Mouse (Mus musculus): Measurements from ENCODE around the gene Hoxa9. TPM values are rescaled to one million over a fixed set of nuclear protein-coding genes. Genes with fewer than 3 reads are reported as not detected.

Gene Hoxa9
- polyA plus RNA-seq, 1 experiment, result 17.7 TPM

GRCm38 (mm10) chr6:52190906-52191810, 39.7 kb downstream of the Hoxa9 start, which contains the start of gene Hoxa4:
TSS of gene Hoxa4 (minus strand) at chr6:52191753.
- H3K27me3 ChIP-seq (ENCODE audit: control insufficient read depth, insufficient read depth, insufficient read length), result no peaks in the 10 kb centered on the region
- no peaks in the 10 kb centered on the region for H3K36me3 ChIP-seq (ENCODE audit: control insufficient read depth, insufficient read depth)
- H3K4me3 ChIP-seq, result peak within 1 kb of the TSS; percentile 47
- TF ChIP-seq MYOD1 (IDR thresholded peaks at IDR 0.05; ENCODE audit: control insufficient read depth in 1 of 3, insufficient read length in 2 of 3, low read depth in 2 of 3), result no peak
- peak within 1 kb of the TSS; percentile 0 for H3ac ChIP-seq (ENCODE audit: control insufficient read depth, insufficient read length)
- peaks cover 4% of the 10 kb centered on the region for H3K79me2 ChIP-seq (ENCODE audit: control insufficient read depth, insufficient read depth)
- H3K4me2 ChIP-seq (ENCODE audit: low read depth), result peak within 1 kb of the TSS; percentile 84

- Histone ChIP-seq H3K4me2 (ENCODE audit: low read depth) (peak overlapping the region; percentile 12), H3K4me3 (no peak overlapping the region)
Observed at GRCm38 (mm10) chr6:52190410-52190809, 40.5 kb downstream of the Hoxa9 start.

GRCm38 (mm10) chr6:52189909-52190308, 41.0 kb downstream of the Hoxa9 start:
- peaks cover 4% of the 10 kb centered on the region for H3K79me2 ChIP-seq (ENCODE audit: control insufficient read depth, insufficient read depth)
- no peak overlapping the region for H3K4me2 ChIP-seq (ENCODE audit: low read depth)
- no peak for TF ChIP-seq POLR2A (IDR thresholded peaks at IDR 0.05; ENCODE audit: insufficient read length, low read depth)
- TF ChIP-seq POLR2AphosphoS2 (IDR thresholded peaks at IDR 0.05; ENCODE audit: insufficient read length, low read depth), result no peak
- TF ChIP-seq TCF3 (IDR thresholded peaks at IDR 0.05; ENCODE audit: insufficient read length, low read depth), result no peak
- TF ChIP-seq MYOD1 (IDR thresholded peaks at IDR 0.05; ENCODE audit: control insufficient read depth in 1 of 3, insufficient read length in 2 of 3, low read depth in 2 of 3), result no peak
- no peak for TF ChIP-seq CEBPB (IDR thresholded peaks at IDR 0.05; ENCODE audit: insufficient read depth, poor library complexity, severe bottlenecking)
- TF ChIP-seq MYOG (IDR thresholded peaks at IDR 0.05; ENCODE audit: control insufficient read depth in 1 of 3, insufficient read depth in 1 of 3, insufficient read length in 2 of 3, low read depth in 2 of 3), result no peak
- no peak for TF ChIP-seq E2F4 (IDR thresholded peaks at IDR 0.05; ENCODE audit: insufficient read depth)
- no peak for TF ChIP-seq MAX (IDR thresholded peaks at IDR 0.05; ENCODE audit: low read depth)
- no peak for TF ChIP-seq SRF (IDR thresholded peaks at IDR 0.05; ENCODE audit: control insufficient read depth, insufficient read length, low read depth)
- TF ChIP-seq REST (IDR thresholded peaks at IDR 0.05; ENCODE audit: insufficient read depth, insufficient read length), result no peak
- TF ChIP-seq TCF12 (IDR thresholded peaks at IDR 0.05; ENCODE audit: insufficient read depth, poor library complexity, severe bottlenecking), result no peak
- TF ChIP-seq USF1 (IDR thresholded peaks at IDR 0.05; ENCODE audit: low read depth), result no peak
- H3K4me3 ChIP-seq, result no peak overlapping the region
- H3ac ChIP-seq (ENCODE audit: control insufficient read depth, insufficient read length), result no peak overlapping the region
- no peaks in the 10 kb centered on the region for H3K36me3 ChIP-seq (ENCODE audit: control insufficient read depth, insufficient read depth)
- H3K27me3 ChIP-seq (ENCODE audit: control insufficient read depth, insufficient read depth, insufficient read length), result no peaks in the 10 kb centered on the region

More at GRCm38 (mm10) chr6:52190410-52190809, 40.5 kb downstream of the Hoxa9 start:
- H3ac ChIP-seq (ENCODE audit: control insufficient read depth, insufficient read length), result no peak overlapping the region
- H3K36me3 ChIP-seq (ENCODE audit: control insufficient read depth, insufficient read depth), result no peaks in the 10 kb centered on the region
- no peaks in the 10 kb centered on the region for H3K27me3 ChIP-seq (ENCODE audit: control insufficient read depth, insufficient read depth, insufficient read length)
- no peak for TF ChIP-seq MYOD1 (IDR thresholded peaks at IDR 0.05; ENCODE audit: control insufficient read depth in 1 of 3, insufficient read length in 2 of 3, low read depth in 2 of 3)
- TF ChIP-seq MYOG (IDR thresholded peaks at IDR 0.05; ENCODE audit: control insufficient read depth in 1 of 3, insufficient read depth in 1 of 3, insufficient read length in 2 of 3, low read depth in 2 of 3), result no peak
- no peak for TF ChIP-seq REST (IDR thresholded peaks at IDR 0.05; ENCODE audit: insufficient read depth, insufficient read length)
- no peak for TF ChIP-seq POLR2AphosphoS2 (IDR thresholded peaks at IDR 0.05; ENCODE audit: insufficient read length, low read depth)
- no peak for TF ChIP-seq TCF12 (IDR thresholded peaks at IDR 0.05; ENCODE audit: insufficient read depth, poor library complexity, severe bottlenecking)
- no peak for TF ChIP-seq TCF3 (IDR thresholded peaks at IDR 0.05; ENCODE audit: insufficient read length, low read depth)
- no peak for TF ChIP-seq MAX (IDR thresholded peaks at IDR 0.05; ENCODE audit: low read depth)
- TF ChIP-seq USF1 (IDR thresholded peaks at IDR 0.05; ENCODE audit: low read depth), result no peak
- no peak for TF ChIP-seq CEBPB (IDR thresholded peaks at IDR 0.05; ENCODE audit: insufficient read depth, poor library complexity, severe bottlenecking)
- TF ChIP-seq E2F4 (IDR thresholded peaks at IDR 0.05; ENCODE audit: insufficient read depth), result no peak
- no peak for TF ChIP-seq SRF (IDR thresholded peaks at IDR 0.05; ENCODE audit: control insufficient read depth, insufficient read length, low read depth)
- no peak for TF ChIP-seq POLR2A (IDR thresholded peaks at IDR 0.05; ENCODE audit: insufficient read length, low read depth)
- H3K79me2 ChIP-seq (ENCODE audit: control insufficient read depth, insufficient read depth), result peaks cover 4% of the 10 kb centered on the region

- Histone ChIP-seq H3ac (ENCODE audit: control insufficient read depth, insufficient read length) (no peak overlapping the region), H3K4me2 (ENCODE audit: low read depth) (no peak overlapping the region), H3K27me3 (ENCODE audit: control insufficient read depth, insufficient read depth, insufficient read length) (no peaks in the 10 kb centered on the region), H3K79me2 (ENCODE audit: control insufficient read depth, insufficient read depth) (peaks cover 4% of the 10 kb centered on the region), H3K4me3 (no peak overlapping the region), H3K36me3 (ENCODE audit: control insufficient read depth, insufficient read depth) (no peaks in the 10 kb centered on the region)
- TF ChIP-seq POLR2A (IDR thresholded peaks at IDR 0.05; ENCODE audit: insufficient read length, low read depth) (no peak), MAX (IDR thresholded peaks at IDR 0.05; ENCODE audit: low read depth) (no peak), REST (IDR thresholded peaks at IDR 0.05; ENCODE audit: insufficient read depth, insufficient read length) (no peak), MYOG (IDR thresholded peaks at IDR 0.05; ENCODE audit: control insufficient read depth in 1 of 3, insufficient read depth in 1 of 3, insufficient read length in 2 of 3, low read depth in 2 of 3) (peak; percentile 37 to 80 (median 59)), MYOD1 (IDR thresholded peaks at IDR 0.05; ENCODE audit: control insufficient read depth in 1 of 3, insufficient read length in 2 of 3, low read depth in 2 of 3) (peak in 2 of 3 experiments; percentile 55 to 70), E2F4 (IDR thresholded peaks at IDR 0.05; ENCODE audit: insufficient read depth) (no peak), POLR2AphosphoS2 (IDR thresholded peaks at IDR 0.05; ENCODE audit: insufficient read length, low read depth) (no peak), TCF3 (IDR thresholded peaks at IDR 0.05; ENCODE audit: insufficient read length, low read depth) (no peak), SRF (IDR thresholded peaks at IDR 0.05; ENCODE audit: control insufficient read depth, insufficient read length, low read depth) (no peak), TCF12 (IDR thresholded peaks at IDR 0.05; ENCODE audit: insufficient read depth, poor library complexity, severe bottlenecking) (no peak)
Observed at GRCm38 (mm10) chr6:52189172-52189591, 41.7 kb downstream of the Hoxa9 start.
